Mouse (Mus musculus) embryonic stem cell, embryonic (primary cell): ENCODE measurements at regions not wholly inside any gene's neighbourhood (a gene's known extent, or its start where the extent isn't known, plus 50 kb on each side); places are given as distances from the start of the nearest gene placed in this dataset.

Experiments
- CTCF ChIA-PET, 4 experiments: fragments of 300-600 bp in 2 of 4; fragments of 350-600 bp in 2 of 4; sonication (Branson Sonifier 250); formaldehyde crosslinking; loops; one replicate each; lab custom pipeline; 2022; ENCODE audit warnings: inconsistent platforms in 2 of 4; lab: Charles Lee
- POLR2A ChIA-PET, 4 experiments: fragments of 300-600 bp in 2 of 4; fragments of 350-600 bp in 2 of 4; sonication (Branson Sonifier 250); formaldehyde crosslinking; loops; one replicate each; lab custom pipeline; 2022; ENCODE audit warnings: antibody characterized with exemption in 4 of 4, inconsistent platforms in 1 of 4; lab: Charles Lee

DNA sequence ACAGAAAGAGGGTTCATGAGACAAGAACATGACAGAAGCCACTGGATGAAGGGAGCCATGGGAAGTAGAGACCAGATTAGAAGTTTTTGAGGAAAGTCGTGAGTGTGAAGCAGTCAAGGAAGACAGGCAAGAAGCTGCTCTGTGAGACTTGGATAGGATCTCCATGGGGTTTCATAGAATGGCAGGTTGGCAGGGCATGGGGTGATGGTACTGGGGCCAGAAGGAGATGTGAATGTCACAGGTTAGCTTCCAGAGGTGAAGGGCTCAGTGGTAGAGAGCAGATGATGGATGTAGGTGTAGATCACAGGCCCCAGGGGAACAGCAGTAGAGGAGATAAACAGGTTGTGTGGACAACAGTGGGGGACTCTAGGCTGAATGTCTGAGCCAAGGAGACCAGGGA, 123.4 kb downstream of the Dll1 start:
- POLR2A ChIA-PET = interaction anchor here in 1 of 4 experiments (1.0 kb wide), 1 partner anchor 23 kb away, joined by 3 read pairs; no protein-coding TSS in a partner anchor
- CTCF ChIA-PET = no interaction called here

DNA sequence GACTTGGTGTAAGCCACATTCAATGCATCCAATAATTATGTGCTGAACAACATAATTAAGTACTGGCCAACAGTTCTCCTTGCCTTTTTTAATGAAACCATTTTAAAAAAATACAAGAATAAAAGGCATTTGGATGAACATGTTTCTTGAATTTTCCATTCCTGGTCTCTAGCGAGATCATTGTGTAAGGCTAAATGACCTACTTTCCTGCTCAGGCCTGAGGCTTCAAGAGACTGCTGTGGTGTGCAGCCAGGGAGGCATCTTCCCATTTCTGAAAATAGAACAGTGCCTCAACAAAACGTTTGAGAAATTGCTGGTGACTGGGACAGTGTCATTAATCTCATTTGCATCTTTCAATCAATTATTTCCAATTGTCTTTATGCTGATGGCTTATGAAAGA, 124.5 kb downstream of the Dll1 start:
- POLR2A ChIA-PET = no interaction called here
- CTCF ChIA-PET = no interaction called here

DNA sequence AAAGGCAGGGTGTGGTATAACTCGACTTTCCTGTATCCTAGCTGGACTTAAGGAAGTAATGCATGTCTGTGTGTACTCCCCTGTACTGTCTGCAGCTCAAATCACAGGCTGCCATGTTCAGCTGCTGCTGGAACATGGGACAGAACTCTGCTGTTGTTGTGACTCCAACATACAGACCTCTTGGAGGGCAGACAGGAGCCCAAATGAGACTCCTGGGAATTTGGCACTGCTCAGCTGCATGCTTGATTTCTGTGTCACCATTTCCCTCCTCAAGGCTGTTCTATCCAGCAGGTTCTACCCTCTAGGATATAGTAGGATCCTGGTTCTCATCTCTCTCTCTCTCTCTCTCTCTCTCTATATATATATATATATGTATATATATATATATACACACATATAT, 125.0 kb downstream of the Dll1 start:
- POLR2A ChIA-PET = no interaction called here
- CTCF ChIA-PET = no interaction called here

DNA sequence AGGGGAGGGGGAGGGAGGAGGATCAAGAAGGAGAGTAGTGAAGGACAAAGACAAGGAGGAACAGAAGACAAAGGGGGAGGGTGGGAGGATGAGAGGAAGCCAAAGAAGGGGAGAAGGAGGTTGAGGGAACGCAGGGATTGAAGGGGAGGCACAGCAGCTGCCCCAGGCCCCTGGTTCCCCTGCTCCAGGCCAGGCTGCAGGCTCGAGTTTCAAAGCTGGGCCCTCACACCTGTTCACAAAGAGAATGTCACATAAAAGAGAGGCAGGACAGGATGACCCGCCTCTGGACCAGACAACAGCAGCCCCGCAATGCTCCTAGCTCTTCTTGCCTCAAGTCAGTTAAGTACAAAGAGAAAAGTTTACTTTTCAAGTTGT, 128.3 kb downstream of the Dll1 start:
- POLR2A ChIA-PET = interaction anchor here (0.7 to 5.1 kb wide), 42 partner anchors 8 to 219 kb away, joined by 3 to 69 read pairs (median 4); partner anchors contain the start of genes Dll1 (in 3 of the 4) and Fam120b (in 1 of the 4)
- CTCF ChIA-PET = interaction anchor here in 2 of 4 experiments (0.5 to 0.7 kb wide), 3 partner anchors 19 to 183 kb away, joined by 3 to 6 read pairs (median 3); no protein-coding TSS in a partner anchor

DNA sequence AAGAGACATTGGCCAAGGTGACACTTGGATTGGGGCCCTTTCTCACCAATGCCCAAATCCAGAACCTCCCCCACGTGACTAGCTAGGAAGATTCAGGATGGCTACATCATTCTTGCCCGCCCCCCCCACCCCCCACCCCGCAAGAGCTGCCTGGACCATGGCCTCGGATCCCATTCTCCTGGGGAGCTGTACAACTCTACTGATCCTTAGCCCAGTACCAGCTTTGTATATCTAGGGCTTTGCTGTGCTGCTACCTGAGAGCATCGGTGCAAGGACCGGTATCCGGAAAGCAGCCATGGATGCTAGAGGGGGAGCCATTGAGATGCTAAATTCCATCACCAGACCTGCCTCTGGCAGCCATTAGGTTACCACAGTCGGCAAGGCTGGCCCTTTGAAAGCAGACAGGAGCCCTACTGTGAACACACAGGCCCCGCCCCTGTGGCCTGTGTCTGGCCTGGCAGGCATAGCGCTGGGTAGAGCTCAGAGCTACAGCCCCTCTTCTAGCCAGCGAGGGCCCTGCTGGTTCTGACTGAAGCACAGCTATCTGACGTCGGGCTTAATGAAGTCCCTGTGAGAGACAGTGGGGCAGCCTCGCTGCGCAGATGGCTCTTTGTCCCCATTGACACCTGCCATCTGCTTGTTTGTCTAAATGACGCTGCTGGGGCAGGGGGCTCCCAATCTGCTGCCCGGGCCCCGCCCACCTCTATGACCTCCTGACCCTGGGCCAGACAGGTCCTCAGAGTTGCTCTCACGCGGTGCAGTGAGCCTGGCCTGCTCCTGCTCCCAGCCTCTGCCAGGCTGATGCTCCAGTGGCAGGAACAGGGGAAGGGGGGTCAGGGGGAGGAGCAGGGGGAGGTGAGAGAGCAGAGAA, 128.9 kb downstream of the Dll1 start:
- CTCF ChIA-PET = interaction anchor here in 2 of 4 experiments (0.5 to 0.7 kb wide), 3 partner anchors 19 to 122 kb away, joined by 3 to 6 read pairs (median 5); no protein-coding TSS in a partner anchor
- POLR2A ChIA-PET = interaction anchor here in 3 of 4 experiments (0.6 to 5.1 kb wide), 48 partner anchors 7 to 1506 kb away, joined by 3 to 69 read pairs (median 4); partner anchors contain the start of genes Dll1 (in 3 of the 3), Fam120b (in 2 of the 3), Psmb1 (in 1 of the 3) and Tbp (in 1 of the 3)

DNA sequence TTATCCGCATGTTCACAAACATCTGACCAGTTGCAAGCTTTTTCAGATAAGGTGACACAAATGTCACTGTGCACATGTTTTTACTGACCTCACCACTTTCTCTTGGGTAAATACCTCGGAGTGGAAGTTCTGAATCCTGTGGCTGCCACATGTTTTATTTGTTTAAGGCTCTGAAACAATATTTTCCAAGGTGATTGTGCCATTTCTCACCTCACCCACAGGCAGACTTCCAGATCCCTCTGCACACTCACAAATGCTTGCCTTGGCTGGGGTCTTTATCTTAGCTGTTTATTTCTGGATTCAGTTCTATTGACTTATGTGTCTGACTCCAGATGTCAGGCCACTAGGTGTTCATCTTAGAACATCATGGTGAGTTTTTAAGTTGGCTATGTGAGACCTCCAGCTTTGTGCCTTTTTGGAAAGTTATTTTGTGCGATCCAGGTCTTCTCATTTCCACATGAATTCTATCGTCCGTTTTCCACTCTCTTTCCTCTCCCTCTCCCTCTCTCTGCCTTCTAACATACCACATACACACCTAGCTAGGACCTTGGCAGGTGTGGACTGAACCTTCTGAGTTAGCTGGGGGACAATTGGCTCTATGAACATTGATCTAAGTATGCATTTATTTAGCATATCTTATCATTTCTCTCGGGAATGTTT, 133.6 kb downstream of the Dll1 start:
- POLR2A ChIA-PET = interaction anchor here in 3 of 4 experiments (0.7 to 4.7 kb wide), 11 partner anchors 13 to 322 kb away, joined by 3 to 46 read pairs (median 3); partner anchors contain the start of genes Dll1 (in 1 of the 3) and Fam120b (in 1 of the 3)
- CTCF ChIA-PET = interaction anchor here in 1 of 4 experiments (0.6 kb wide), 1 partner anchor 331 kb away, joined by 3 read pairs; no protein-coding TSS in a partner anchor

DNA sequence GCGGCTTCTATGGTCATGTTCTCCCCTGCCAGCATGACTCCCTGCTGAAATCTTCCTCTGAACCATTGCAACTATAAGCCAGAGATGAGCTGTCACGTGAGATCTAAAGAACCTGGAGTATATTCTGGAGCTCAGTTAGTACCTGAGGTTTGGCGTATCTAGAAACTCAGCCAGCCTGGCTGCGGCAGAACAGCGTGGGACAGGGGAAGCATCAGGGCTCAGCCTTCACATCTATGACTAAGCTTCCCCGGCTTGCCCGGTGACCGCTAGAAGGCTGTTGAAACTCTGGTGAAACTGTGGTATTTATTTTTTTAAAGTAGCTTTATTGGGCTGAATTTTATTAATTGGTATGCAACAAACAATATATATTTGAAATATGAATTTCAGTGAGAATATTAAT, 134.3 kb downstream of the Dll1 start:
- CTCF ChIA-PET = interaction anchor here in 1 of 4 experiments (0.6 kb wide), 1 partner anchor 330 kb away, joined by 3 read pairs; no protein-coding TSS in a partner anchor
- POLR2A ChIA-PET = interaction anchor here in 2 of 4 experiments (0.7 to 4.7 kb wide), 11 partner anchors 13 to 748 kb away, joined by 3 to 46 read pairs (median 4); partner anchors contain the start of genes Dll1 (in 2 of the 2) and Fam120b (in 1 of the 2)

DNA sequence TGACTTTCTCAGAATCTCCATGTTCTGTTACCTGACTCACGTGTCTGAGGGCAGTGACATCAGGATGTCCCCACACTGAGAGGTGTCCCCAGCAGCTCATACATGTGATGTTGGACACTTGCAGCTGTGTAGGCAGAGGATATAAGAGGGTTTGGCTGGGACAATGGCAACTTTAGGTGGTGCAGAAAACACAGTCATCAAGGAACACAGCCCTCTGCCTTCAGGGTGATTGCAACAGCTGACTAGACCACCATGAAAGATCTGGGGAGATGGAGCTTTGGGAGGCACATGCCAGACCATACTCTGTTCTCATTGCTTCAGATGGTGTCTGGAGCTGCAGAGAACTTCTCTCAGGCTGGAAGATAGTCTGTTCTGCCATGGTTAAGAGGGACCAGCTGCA, 135.2 kb downstream of the Dll1 start:
- ChIA-PET CTCF (interaction anchor here in 1 of 4 experiments (0.6 kb wide), 1 partner anchor 177 kb away, joined by 3 read pairs; no protein-coding TSS in a partner anchor), POLR2A (interaction anchor here in 3 of 4 experiments (1.1 to 4.7 kb wide), 17 partner anchors 11 to 749 kb away, joined by 3 to 46 read pairs (median 8); partner anchors contain the start of gene Dll1 (in 2 of the 3))

DNA sequence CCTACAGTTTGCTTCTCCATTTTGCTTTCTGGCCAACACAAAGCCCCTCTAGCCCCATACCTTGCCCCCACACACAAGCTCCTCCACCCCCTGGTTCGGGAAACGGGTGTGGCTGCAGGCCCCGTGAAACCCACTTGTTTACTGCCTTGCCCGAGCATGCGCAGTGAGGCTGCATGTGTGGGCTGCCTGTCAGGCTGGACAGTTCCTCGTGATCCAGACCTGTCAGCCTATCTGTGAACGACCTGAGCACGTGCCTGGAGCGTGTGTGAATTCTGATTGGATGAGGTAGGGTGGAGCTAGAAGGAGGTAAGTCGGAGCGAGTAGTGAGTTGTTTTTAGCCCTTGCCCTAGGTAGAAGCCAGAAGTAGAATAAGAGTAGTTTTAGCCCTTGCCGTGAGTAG, 136.0 kb downstream of the Dll1 start:
- POLR2A ChIA-PET = interaction anchor here in 3 of 4 experiments (0.6 to 4.7 kb wide), 29 partner anchors 8 to 259 kb away, joined by 3 to 46 read pairs (median 4); partner anchors contain the start of genes Dll1 (in 2 of the 3), Fam120b (in 1 of the 3), Psmb1 (in 1 of the 3) and Tbp (in 1 of the 3)
- CTCF ChIA-PET = interaction anchor here in 1 of 4 experiments (0.6 kb wide), 1 partner anchor 176 kb away, joined by 3 read pairs; no protein-coding TSS in a partner anchor

DNA sequence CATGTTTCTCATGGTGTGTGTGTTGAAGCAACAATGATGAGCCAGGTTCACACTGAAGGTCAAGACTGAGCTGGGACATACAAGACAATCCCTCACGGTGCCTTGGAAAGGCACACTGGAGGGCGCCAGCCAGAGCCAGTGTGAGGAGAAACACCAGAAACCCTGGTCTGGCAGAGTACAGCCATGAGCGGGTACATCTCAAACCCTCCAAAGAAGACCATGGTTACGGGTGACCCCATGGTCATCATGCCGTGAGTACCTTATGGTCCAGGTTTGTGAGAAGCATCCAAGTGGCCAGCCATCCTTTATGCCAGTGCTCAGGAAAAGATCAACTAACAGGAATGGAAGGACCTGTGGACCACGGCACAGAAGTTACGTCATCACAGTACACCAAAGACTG, 136.7 kb downstream of the Dll1 start:
- CTCF ChIA-PET = no interaction called here
- POLR2A ChIA-PET = interaction anchor here in 3 of 4 experiments (0.6 to 4.7 kb wide), 23 partner anchors 8 to 260 kb away, joined by 3 to 46 read pairs (median 5); partner anchors contain the start of genes Dll1 (in 2 of the 3), Fam120b (in 1 of the 3), Psmb1 (in 1 of the 3) and Tbp (in 1 of the 3)

DNA sequence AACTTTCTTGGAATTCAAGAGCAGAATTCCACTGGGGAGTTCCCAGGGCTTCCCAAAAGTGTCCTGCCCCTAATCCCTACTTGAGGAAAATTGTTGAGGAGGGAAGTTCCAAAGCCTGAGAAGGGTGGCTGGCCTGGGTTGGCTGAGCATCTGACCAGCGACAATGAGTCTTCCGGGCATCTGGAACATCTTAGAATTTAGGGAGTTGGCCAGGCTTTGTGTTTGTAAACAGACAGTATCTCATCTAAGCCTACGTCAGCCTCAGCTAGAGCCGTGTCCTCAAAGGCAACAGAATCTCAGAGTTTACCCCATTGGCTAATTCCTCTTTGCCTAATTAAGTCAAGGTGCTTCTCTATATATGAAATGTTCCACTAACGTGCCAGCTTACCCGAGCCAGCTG, 141.6 kb downstream of the Dll1 start:
- ChIA-PET POLR2A (no interaction called here), CTCF (no interaction called here)

DNA sequence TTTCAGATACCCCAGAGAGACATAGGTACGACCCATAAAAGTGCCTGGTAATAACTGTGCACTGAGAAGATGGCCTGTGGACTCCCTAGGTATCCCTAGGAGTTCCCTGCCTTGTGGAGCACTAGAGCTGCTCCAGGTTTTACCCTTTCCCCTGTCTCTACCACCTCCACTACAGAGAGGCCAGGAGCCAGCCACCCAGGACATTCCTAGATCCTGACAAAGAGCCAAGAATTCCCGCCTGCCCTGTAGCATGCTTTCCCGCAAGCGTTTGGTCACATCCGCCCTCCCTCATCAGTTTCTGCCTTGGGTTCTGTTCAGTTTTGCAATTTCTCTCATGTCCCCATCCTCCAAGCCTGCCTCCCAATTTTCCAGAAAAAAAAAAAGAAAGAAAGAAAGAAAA, 145.5 kb downstream of the Dll1 start:
- POLR2A ChIA-PET = interaction anchor here in 3 of 4 experiments (0.7 to 2.8 kb wide), 4 partner anchors 9 to 24 kb away, joined by 3 to 46 read pairs (median 6); no protein-coding TSS in a partner anchor
- CTCF ChIA-PET = no interaction called here

DNA sequence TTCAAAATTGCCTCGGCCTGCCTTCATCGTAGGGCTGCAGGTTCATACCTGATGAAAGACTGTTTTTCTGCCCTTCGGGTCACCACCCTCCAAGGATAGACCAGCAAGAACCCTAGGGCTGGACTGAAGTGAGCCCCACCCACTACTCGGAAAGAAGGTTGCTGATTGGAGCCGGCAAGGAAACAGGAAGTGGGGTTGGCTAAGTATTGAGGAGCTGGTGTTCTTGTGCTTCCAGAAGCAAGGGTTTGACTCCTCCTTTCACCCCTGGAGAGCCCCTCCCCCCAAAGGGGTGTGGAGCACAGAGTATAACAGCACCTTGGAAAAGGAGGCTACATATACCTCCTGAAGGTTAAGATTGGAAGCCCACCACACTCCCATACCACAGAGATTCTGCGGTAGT, 147.5 kb downstream of the Dll1 start:
- POLR2A ChIA-PET = interaction anchor here (0.6 to 2.8 kb wide), 26 partner anchors 11 to 308 kb away, joined by 3 to 46 read pairs (median 4); partner anchors contain the start of genes Dll1 (in 3 of the 4), Psmb1 (in 1 of the 4) and Tbp (in 1 of the 4)

DNA sequence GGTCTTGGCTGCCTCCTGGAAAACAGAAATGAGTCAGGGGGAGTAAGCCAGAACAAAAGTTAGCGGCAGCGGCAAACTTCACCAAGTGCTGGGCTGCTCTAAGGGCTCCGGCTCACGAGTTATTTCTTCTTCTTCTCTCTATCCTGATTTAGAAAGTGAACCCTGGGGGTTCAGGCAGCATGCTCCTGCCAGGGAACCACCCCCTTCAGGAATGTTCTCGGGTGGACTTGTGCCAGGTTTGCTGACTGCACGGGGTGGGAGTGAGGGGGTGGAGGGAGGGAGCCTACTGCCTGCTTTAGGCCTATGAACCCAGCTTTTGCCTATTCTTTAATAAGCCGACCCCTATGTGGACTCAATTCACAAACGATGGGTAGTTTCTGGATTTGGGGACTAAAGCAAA, 148.6 kb downstream of the Dll1 start:
- POLR2A ChIA-PET = interaction anchor here in 3 of 4 experiments (1.4 to 2.8 kb wide), 4 partner anchors 13 to 20 kb away, joined by 6 to 25 read pairs (median 9); no protein-coding TSS in a partner anchor
- CTCF ChIA-PET = no interaction called here

More for the DNA sequence above, 147.5 kb downstream of the Dll1 start:
- CTCF ChIA-PET = interaction anchor here in 2 of 4 experiments (0.6 to 1.1 kb wide), 2 partner anchors 19 to 148 kb away, joined by 3 to 5 read pairs; no protein-coding TSS in a partner anchor

DNA sequence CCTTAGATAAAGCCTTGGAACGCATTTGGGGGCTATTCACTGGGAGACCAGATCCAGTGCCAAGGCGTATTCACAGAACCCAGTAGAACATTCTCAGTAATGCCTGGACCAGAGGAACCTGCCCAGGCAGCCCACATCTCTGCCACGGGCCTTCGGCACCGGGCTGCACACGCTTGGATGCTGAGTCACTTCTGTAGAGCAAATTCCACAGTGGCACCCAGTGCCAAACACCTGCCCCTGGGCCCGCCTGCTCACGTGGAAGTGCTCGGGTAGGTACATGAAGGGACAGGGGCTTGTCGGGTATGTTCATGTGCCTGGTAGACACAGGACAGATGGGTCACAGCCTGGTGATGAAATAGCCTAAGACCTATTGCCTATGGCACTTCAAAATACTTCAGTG, 152.8 kb downstream of the Dll1 start:
- POLR2A ChIA-PET = no interaction called here
- CTCF ChIA-PET = no interaction called here

DNA sequence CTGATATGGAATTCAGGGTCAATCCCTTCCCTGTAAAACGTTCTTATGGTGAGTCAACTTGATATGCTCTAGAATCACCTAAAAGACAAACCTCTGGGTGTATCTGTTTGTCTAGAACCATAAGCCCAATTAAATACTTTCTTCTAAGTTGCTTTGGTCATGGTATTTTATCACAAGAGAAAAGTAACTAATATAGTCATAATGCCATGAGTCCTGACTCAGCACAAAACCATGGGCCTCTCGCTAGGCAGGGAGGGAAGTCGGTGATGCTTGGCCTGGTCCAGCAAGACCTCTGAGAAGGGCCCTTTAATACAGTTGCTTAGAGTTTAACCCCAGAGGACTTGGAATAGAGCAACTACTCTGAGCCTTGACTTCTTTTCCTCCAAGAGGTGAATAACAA, 153.7 kb downstream of the Dll1 start:
- CTCF ChIA-PET = no interaction called here
- POLR2A ChIA-PET = no interaction called here

DNA sequence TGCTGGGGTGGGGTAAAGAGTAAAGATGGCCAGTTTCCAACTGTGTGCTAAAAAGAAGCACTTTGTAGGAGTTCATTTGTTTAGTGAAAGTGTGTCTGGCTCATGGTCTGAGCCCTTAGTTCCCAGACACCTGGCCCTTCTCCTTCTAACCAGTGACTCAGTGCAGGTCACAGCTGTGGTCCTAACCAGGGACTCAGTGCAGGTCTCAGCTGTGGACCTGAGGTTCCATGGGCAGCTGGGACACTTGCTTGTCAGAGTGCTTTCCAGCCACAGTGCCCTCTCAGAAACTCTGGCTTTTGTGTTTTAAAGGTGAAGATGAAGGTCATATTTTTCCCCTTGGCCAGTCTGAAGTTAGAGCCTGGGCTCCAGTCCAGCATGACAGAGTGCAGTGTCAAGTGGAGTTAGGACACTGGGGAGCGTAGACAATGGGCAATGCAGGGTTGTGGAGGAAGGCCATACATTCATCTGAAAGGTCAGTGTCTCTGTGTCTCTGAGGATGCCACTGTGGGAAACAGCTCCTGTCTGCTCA, 162.5 kb downstream of the Dll1 start:
- CTCF ChIA-PET = no interaction called here
- POLR2A ChIA-PET = interaction anchor here in 1 of 4 experiments (1.5 kb wide), 1 partner anchor 162 kb away, joined by 6 read pairs; the partner anchor contains the start of gene Dll1

DNA sequence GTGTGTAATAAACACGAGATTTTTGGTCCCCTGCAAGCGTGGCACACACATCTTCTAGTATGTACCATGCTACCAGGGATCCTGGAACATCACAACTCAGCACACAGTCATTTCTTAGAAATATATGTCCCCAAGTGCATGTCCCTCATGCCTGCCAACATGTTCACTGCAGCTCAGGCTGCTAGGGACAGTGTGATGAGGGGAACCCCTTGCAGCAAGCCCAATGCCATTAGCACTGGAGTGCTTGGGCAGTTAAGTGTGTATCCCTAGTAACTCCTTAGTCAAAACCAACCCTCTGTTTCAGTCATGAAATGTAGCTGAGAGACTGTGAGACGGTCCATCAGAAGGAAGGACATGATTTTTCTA, 167.5 kb upstream of the Gm3448 start:
- CTCF ChIA-PET = no interaction called here
- POLR2A ChIA-PET = interaction anchor here in 3 of 4 experiments (0.8 to 4.9 kb wide), 19 partner anchors 10 to 306 kb away, joined by 3 to 71 read pairs (median 6); partner anchors contain the start of genes Dll1 (in 1 of the 3) and Fam120b (in 1 of the 3)
